Mouse (Mus musculus) Patski (cell line): ENCODE measurements around the gene Smad9. TPM values are rescaled to one million over a fixed set of nuclear protein-coding genes. Genes with fewer than 3 reads are reported as not detected.
"Not testable (repeated sequence)": the region's sequence is repeated elsewhere in the genome, so short reads cannot be mapped to it uniquely, and the experiment has no call there.

ENCODE experiments used
- ATAC-seq: fragments of 100-300 bp; one replicate; pipeline ENCODE4 v1.8.0; 2021
- CTCF ChIA-PET: fragments of 350-600 bp; sonication (Branson Sonifier 250); formaldehyde crosslinking; loops from one replicate; lab custom pipeline; 2022; ENCODE audit warnings: inconsistent platforms; lab: Charles Lee
- POLR2A ChIA-PET: fragments of 350-600 bp; sonication (Branson Sonifier 250); formaldehyde crosslinking; loops from one replicate; lab custom pipeline; 2022; ENCODE audit warnings: antibody characterized with exemption, inconsistent platforms; lab: Charles Lee
- DNase-seq: peaks from one replicate; pipeline ENCODE4 v3.0.0-alpha.2; 2011; ENCODE audit warnings: low read depth, low spot score
- H3K27me3 ChIP-seq: fragments of 371-371 bp; one replicate; pipeline ENCODE4 v1.5.1; 2021
- CTCF ChIP-seq: fragments of 100-300 bp; IDR thresholded peaks from one replicate; pipeline ENCODE4 v1.5.1; 2021
- in situ Hi-C: fragments of 300-500 bp; cut with MboI; formaldehyde crosslinking; loops from 3 replicates; pipeline ENCODE4 v1.11.1; 2018; ENCODE audit warnings: low pct_unique_long_range_greater_than_20kb, mixed read lengths
- polyA plus RNA-seq: library from polyadenylated mRNA; unstranded; gene quantifications from one replicate; pipeline ENCODE4 v1.2.3, GENCODE M21; 2021

Gene Smad9
- polyA plus RNA-seq, 1 experiment from 2014 or later, result 1.1 TPM

DNA sequence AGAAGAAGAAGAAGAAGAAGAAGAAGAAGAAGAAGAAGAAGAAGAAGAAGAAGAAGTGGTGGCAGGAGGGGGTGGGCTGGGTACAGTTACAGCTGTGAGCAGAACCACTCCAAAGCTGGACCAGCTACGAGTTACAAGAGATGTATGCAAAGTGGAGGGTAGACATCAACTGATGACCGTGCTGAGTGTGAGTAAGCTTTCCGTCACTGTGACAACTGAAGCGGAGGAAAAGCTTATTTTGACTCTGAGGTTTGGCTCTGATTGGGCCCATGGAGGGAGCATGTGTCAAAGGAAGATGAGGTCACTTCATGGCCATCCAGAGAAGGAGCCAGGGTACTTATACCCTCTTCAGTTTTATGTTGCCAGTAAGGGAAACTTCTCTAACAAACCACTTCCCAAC, 2.0 kb upstream of the Smad9 start:
- ChIA-PET POLR2A (no interaction called here), CTCF (interaction anchor here (0.9 kb wide), 1 partner anchor 63 kb away, joined by 3 read pairs; no protein-coding TSS in a partner anchor)
- ATAC-seq (peak; percentile 23), DNase-seq (no peak)
- in situ Hi-C loops, result no loop called here
- no peaks in the 10 kb centered on the region for H3K27me3 ChIP-seq
- no peak for TF ChIP-seq CTCF

DNA sequence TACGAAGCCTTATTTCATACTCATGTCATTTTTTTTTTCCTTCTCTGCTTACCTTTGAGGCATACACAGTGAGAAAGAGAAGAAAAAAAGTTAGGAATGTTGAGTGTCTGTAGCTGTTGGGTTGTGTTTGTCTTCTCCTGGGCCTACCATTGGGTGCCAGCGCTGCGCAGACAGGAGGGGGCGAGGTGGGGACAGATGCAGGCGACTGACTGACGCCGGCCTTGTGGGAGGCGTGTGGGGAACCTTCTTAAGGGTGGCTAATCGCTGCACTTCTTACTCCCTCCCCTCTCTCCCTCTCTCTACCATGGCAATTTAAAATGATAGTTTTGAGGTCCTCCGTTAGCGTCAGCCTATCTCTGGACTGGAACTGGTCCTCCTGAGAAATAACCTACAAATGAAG, 676 bp downstream of the Smad9 start:
- peak; percentile 36 for ATAC-seq
- no peaks in the 10 kb centered on the region for H3K27me3 ChIP-seq
- DNase-seq, result no peak
- POLR2A ChIA-PET, result no interaction called here
- in situ Hi-C loops, result no loop called here
- TF ChIP-seq CTCF, result no peak
- CTCF ChIA-PET, result interaction anchor here (0.6 to 0.8 kb wide), 2 partner anchors 8 to 56 kb away, joined by 3 read pairs; no protein-coding TSS in a partner anchor

DNA sequence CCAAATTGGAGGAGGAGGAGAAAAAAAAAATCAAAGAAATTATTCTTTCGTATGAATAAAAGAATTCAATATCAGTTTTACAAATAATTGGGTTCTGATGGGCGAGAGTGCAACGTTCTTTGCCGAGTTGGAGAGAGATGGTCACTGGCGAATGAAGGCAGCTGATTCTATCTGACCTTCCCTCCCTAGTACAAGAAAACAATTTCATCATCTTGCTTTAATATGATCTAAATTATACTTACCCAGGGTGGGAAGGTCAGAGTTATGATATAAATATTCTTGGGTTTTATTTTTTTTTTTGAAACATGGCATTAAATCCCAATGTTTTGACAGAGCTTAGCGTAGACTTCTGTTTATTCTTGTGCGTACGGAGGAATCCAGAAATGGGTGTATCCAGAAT, 2.1 kb downstream of the Smad9 start:
- no peak for ATAC-seq
- no peak for DNase-seq
- no peak for TF ChIP-seq CTCF
- in situ Hi-C loops, result no loop called here
- CTCF ChIA-PET, result interaction anchor here (1.5 kb wide), 1 partner anchor 22 kb away, joined by 4 read pairs; the partner anchor contains the start of gene Alg5
- H3K27me3 ChIP-seq, result no peaks in the 10 kb centered on the region
- POLR2A ChIA-PET, result no interaction called here

DNA sequence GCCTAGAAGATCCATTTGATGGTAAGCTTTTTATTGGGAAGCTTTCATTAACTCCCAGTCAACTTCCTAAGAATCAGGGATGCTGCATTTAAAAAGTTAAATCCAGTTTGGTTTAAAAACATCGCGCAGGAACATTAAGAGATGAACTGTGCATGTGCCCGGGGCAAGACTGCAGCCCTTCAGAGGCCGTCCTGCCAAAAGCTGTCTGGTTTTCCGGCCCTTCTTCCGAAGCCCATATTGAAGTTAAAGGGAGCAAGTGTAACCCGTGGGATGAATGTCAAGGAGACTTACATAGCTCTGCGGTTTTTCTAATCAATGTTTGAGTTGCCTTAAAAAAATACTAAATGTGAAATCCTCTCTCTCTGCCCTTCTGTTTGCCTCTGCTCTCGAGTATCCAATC, 3.8 kb downstream of the Smad9 start:
- ChIA-PET POLR2A (no interaction called here), CTCF (interaction anchor here (1.2 kb wide), 1 partner anchor 13 kb away, joined by 3 read pairs; no protein-coding TSS in a partner anchor)
- DNase-seq (no peak), ATAC-seq (no peak)
- no peak for TF ChIP-seq CTCF
- H3K27me3 ChIP-seq, result no peaks in the 10 kb centered on the region
- in situ Hi-C loops, result no loop called here

DNA sequence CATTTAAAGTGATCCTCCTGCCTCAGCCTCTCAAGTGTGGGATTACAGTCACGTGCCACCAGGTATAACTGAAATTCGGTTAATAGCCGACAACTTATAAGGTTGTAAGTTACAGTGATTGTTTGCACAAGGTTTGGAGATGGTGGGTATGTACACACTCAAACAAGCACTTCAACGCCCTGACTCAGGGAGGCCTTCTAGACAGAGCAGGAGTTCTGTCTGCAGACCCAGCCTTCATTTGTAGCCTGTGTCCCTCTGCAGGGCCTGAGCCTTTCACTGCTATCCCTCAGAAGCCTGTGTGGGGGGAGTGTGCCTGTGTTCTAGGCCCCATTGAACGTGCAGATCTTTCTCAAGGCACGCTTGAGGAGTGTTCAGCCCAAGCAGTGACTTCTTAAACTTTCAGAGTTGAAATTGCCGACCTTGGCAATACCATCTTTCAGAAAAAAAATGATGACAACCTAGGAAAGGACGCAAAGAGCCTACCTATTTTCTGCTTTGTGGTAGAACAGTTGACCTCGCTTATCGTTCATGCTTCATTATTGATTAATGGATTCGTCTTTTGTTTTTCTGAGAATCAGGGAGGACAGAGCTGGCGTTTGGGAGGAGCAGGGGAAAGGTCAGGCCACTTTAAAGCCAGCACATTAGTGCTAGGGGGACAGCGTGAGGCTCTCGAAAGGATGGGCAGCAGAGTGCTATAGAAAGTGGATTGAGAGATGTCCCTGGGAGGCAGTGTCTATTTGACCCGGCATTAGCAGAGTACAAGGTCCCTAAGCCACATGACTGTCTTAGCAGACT, 5.1 kb downstream of the Smad9 start:
- in situ Hi-C loops, result no loop called here
- POLR2A ChIA-PET, result no interaction called here
- no peak for TF ChIP-seq CTCF
- DNase-seq (no peak), ATAC-seq (no peak)
- H3K27me3 ChIP-seq, result no peaks in the 10 kb centered on the region
- CTCF ChIA-PET, result no interaction called here

- CTCF ChIA-PET, result interaction anchor here (1.1 kb wide), 1 partner anchor 10 kb away, joined by 4 read pairs; no protein-coding TSS in a partner anchor
- DNase-seq, result no peak
- TF ChIP-seq CTCF, result no peak
- POLR2A ChIA-PET, result no interaction called here
- H3K27me3 ChIP-seq, result no peaks in the 10 kb centered on the region
- in situ Hi-C loops, result no loop called here
- no peak for ATAC-seq
Observed at GRCm38 (mm10) chr3:54761258-54761657, 5.9 kb downstream of the Smad9 start.

- H3K27me3 ChIP-seq, result no peaks in the 10 kb centered on the region
- ATAC-seq, result no peak
- TF ChIP-seq CTCF, result no peak
- POLR2A ChIA-PET, result interaction anchor here (0.5 kb wide), 1 partner anchor 655 kb away, joined by 3 read pairs; no protein-coding TSS in a partner anchor
- CTCF ChIA-PET, result interaction anchor here (1.6 kb wide), 1 partner anchor 29 kb away, joined by 7 read pairs; the partner anchor contains the start of genes Alg5 and Exosc8
- no peak for DNase-seq
- in situ Hi-C loops, result no loop called here
Observed at GRCm38 (mm10) chr3:54764418-54764817, 9.0 kb downstream of the Smad9 start.

GRCm38 (mm10) chr3:54765521-54765920, 10.1 kb downstream of the Smad9 start:
- DNase-seq, POLR2A ChIA-PET, in situ Hi-C loops, H3K27me3 ChIP-seq, ATAC-seq: not testable (repeated sequence)
- CTCF ChIA-PET, result interaction anchor here (1.6 kb wide), 1 partner anchor 30 kb away, joined by 7 read pairs; the partner anchor contains the start of genes Alg5 and Exosc8
- peak; percentile 57 for TF ChIP-seq CTCF

DNA sequence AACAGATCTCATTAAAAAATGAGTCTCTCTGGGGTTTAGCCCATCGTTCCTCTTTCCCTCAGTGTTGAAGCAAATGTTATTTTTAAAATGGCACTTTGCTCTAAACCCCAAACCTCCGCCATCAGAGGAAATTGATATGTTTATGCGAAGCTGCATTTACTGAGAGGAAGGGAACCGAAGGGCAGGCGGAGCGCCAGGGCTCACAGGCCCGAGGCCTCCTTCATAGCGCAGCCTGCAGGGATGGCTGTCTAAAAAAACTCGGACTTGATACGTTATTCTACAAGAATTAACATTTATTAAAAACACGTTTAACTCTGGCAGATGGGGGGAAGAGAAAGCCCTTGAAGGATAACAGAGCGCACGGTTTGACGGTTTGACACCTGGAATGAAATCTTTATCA, 10.7 kb downstream of the Smad9 start:
- ATAC-seq, result no peak
- no peak for DNase-seq
- no peaks in the 10 kb centered on the region for H3K27me3 ChIP-seq
- in situ Hi-C loops, result no loop called here
- POLR2A ChIA-PET, result interaction anchor here (0.7 kb wide), 2 partner anchors 14 to 1292 kb away, joined by 3 to 4 read pairs; no protein-coding TSS in a partner anchor
- no peak for TF ChIP-seq CTCF
- CTCF ChIA-PET, result no interaction called here

DNA sequence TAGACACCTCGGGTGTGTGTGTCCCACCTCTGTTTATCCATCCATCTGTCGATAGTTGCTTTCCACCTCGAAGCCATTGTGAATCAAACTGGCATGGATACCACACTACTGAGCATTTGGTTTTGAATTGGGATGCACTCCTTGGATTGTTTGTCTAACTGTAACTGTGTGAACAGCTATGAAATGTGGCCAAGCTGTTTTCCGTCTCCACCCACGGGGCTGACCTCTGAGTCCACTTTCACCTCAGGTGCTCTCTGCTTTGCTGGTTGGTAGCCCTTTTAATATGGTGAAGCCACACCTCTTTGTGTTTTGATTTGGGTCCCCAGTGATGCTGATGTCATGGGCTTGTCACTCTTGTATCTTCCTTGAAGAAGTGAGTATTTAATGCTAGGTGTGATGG, 11.4 kb downstream of the Smad9 start:
- in situ Hi-C loops, result no loop called here
- CTCF ChIA-PET, result no interaction called here
- no peak for TF ChIP-seq CTCF
- no peaks in the 10 kb centered on the region for H3K27me3 ChIP-seq
- no peak for DNase-seq
- POLR2A ChIA-PET, result interaction anchor here (0.7 kb wide), 2 partner anchors 13 to 1292 kb away, joined by 3 to 4 read pairs; no protein-coding TSS in a partner anchor
- no peak for ATAC-seq

DNA sequence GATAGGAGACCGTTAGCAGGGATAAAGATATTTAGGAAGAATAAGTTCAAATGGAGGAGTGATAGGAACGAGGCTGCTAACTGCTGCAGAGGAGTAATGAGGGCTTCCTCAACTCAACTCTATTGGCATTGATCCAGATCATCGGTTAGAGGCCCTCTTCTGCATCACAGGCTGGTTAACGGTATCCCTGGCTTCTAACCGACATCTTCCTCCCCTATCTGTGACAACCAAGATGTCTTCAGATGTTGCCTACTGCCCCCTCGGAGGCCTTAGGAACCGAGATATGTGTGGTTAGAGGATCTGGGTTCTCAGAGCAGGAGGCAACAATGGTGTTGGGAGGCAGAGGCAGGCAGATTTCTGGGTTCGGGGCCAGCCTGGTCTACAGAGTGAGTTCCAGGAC, 13.2 kb downstream of the Smad9 start:
- in situ Hi-C loops, result no loop called here

More for the DNA sequence above, 13.2 kb downstream of the Smad9 start:
- POLR2A ChIA-PET, result no interaction called here
- DNase-seq (no peak), ATAC-seq (no peak)
- CTCF ChIA-PET, result no interaction called here
- no peak for TF ChIP-seq CTCF
- no peaks in the 10 kb centered on the region for H3K27me3 ChIP-seq
